Mouse (Mus musculus): Measurements from ENCODE around the gene Foxk2. TPM values are rescaled to one million over a fixed set of nuclear protein-coding genes. Genes with fewer than 3 reads are reported as not detected.

Foxk2 gene
- polyA plus RNA-seq (2015; fragmentation: Nextera tagmentation; extraction: Ambion mirVana) = 6.2 and 6.5 TPM in 2 replicates

DNA sequence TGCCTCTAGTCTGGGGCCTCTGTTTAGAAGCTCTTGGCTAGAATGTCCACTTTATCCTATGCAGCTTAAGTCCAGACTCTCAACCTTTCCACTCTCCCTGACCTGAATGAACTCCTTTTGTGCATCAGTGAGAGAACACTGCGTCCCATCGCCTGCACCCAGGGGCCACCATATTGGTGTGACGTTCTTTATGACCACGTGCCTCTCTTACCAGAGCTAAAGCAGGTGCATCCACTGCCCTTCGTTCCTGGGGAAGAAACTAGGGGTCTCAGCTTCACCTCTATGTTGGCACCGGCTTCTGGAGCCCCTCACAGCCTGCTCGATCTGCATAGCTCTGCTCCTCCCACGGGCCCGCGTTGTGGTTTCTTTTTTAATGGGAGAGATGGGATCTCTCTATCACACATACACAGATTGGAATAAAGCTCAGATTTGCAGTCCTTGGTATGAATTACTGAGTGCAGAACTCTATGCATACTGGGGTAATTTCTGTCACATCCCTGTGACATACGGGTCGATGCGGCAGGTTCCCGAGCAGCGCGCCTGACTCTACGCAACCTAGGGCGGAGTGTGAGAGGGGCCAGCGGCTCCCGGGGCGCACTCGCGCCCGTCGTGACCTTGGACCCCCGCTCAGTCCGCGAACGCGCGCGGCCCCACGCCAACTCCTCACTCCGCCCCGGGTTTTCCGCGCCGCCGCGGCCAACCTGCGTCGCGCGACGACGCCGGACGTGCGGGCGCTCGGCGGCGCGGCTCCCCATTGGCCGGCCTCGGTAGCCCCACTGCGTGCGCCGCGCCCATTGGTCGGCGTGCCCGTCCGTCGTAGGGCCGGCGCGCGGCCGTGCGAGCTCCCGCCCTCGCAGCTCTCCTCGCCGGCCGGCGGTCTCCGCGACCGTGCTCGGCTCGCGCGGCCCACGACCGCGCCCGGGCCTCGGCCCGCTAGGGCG is at the start of gene Foxk2:
Foxk2 (plus strand) TSS at position 831 of the 941 bp plus-strand sequence.
- Histone ChIP-seq H3K27ac (ENCODE audit: low read length) (peak within 1 kb of the TSS; percentile 86), H3K9me3 (ENCODE audit: control insufficient read depth, low read length) (no peaks in the 10 kb centered on the region), H3K36me3 (ENCODE audit: control insufficient read depth, insufficient read depth, low read length) (peaks cover 12% of the 10 kb centered on the region), H3K4me3 (ENCODE audit: low read length) (peak within 1 kb of the TSS; percentile 94), H3K27me3 (ENCODE audit: control insufficient read depth, insufficient read depth, low read depth, low read length) (no peaks in the 10 kb centered on the region), H3K4me2 (ENCODE audit: low read depth, low read length) (peak within 1 kb of the TSS; percentile 93), H3K9ac (ENCODE audit: low read length) (peak within 1 kb of the TSS; percentile 96), H3K4me1 (replicated peaks; ENCODE audit: control insufficient read depth, insufficient read depth, low read length) (peaks cover 10% of the 10 kb centered on the region)
- WGBS = under 1% methylated on average over 61 of the region's 91 CpGs
- ATAC-seq (ENCODE audit: low read depth) = peak; percentile 99

DNA sequence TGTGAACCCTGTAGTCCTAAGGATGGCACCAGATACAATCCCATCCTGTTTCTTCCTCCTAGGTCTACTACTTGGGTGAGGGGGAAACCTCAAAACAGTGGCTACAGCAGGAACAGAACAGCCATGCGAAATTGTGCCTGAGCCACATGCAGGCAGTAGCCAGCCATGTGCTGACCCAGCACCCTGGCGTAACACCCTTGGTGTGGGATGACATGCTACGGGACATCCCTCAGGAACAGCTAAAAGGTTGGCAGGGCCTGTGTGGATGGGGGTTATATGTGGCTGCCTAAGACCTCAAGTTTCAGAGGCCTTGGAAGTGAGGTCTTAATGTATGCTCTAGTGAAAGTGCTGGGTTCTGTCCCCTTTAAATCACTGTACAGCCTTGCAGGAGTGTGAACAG is 43.0 kb upstream of the Foxk2 start:
- no peak overlapping the region for H3K9ac ChIP-seq (ENCODE audit: low read length)
- ATAC-seq (ENCODE audit: low read depth) = no peak
- H3K36me3 ChIP-seq (ENCODE audit: control insufficient read depth, insufficient read depth, low read length) = peaks cover 13% of the 10 kb centered on the region
- H3K4me1 ChIP-seq (replicated peaks; ENCODE audit: control insufficient read depth, insufficient read depth, low read length) = no peaks in the 10 kb centered on the region
- H3K4me3 ChIP-seq (ENCODE audit: low read length) = no peak overlapping the region
- no peak overlapping the region for H3K27ac ChIP-seq (ENCODE audit: low read length)
- WGBS = 94% methylated on average over 3 of the region's 3 CpGs
- H3K4me2 ChIP-seq (ENCODE audit: low read depth, low read length) = no peak overlapping the region
- H3K27me3 ChIP-seq (ENCODE audit: control insufficient read depth, insufficient read depth, low read depth, low read length) = no peaks in the 10 kb centered on the region
- H3K9me3 ChIP-seq (ENCODE audit: control insufficient read depth, low read length) = no peaks in the 10 kb centered on the region

GRCm38 (mm10) chr11:121219776-121220175 is 40.0 kb upstream of the Foxk2 start:
- Histone ChIP-seq H3K27ac (ENCODE audit: low read length) (no peak overlapping the region), H3K9me3 (ENCODE audit: control insufficient read depth, low read length) (no peaks in the 10 kb centered on the region), H3K27me3 (ENCODE audit: control insufficient read depth, insufficient read depth, low read depth, low read length) (no peaks in the 10 kb centered on the region), H3K4me1 (replicated peaks; ENCODE audit: control insufficient read depth, insufficient read depth, low read length) (no peaks in the 10 kb centered on the region), H3K36me3 (ENCODE audit: control insufficient read depth, insufficient read depth, low read length) (peaks cover 22% of the 10 kb centered on the region), H3K9ac (ENCODE audit: low read length) (no peak overlapping the region), H3K4me2 (ENCODE audit: low read depth, low read length) (no peak overlapping the region), H3K4me3 (ENCODE audit: low read length) (no peak overlapping the region)
- no peak for ATAC-seq (ENCODE audit: low read depth)
- 87% methylated on average over 11 of the region's 11 CpGs for WGBS

DNA sequence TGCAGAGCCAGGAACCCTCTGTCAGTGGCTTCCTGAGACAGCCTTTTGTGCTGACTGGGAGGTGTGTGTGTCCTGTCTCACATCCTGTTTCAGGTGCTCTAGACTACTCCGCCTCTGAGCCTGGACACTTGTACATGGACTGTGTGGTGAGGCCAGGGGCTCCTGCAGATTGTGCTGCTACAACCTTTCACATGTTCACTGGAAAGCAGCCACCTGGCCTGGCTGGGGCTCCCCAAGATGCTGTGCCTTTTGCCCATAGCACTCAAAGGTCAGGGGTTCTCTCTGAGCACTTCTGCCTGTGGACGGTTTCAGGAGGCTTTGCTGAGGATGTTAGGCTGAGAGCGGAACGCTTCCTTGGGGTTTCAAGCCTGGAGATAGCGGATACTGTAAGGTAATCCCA is 39.0 kb upstream of the Foxk2 start:
- no peak for ATAC-seq (ENCODE audit: low read depth)
- WGBS = 85% methylated on average over 5 of the region's 5 CpGs
- Histone ChIP-seq H3K4me2 (ENCODE audit: low read depth, low read length) (no peak overlapping the region), H3K4me3 (ENCODE audit: low read length) (no peak overlapping the region), H3K27ac (ENCODE audit: low read length) (no peak overlapping the region), H3K36me3 (ENCODE audit: control insufficient read depth, insufficient read depth, low read length) (peaks cover 31% of the 10 kb centered on the region), H3K9me3 (ENCODE audit: control insufficient read depth, low read length) (no peaks in the 10 kb centered on the region), H3K27me3 (ENCODE audit: control insufficient read depth, insufficient read depth, low read depth, low read length) (no peaks in the 10 kb centered on the region), H3K9ac (ENCODE audit: low read length) (no peak overlapping the region), H3K4me1 (replicated peaks; ENCODE audit: control insufficient read depth, insufficient read depth, low read length) (no peaks in the 10 kb centered on the region)

- H3K36me3 ChIP-seq (ENCODE audit: control insufficient read depth, insufficient read depth, low read length) = peaks cover 31% of the 10 kb centered on the region
- ATAC-seq (ENCODE audit: low read depth) = no peak
- H3K4me3 ChIP-seq (ENCODE audit: low read length) = no peak overlapping the region
- WGBS = 82% methylated on average over 6 of the region's 6 CpGs
- no peaks in the 10 kb centered on the region for H3K27me3 ChIP-seq (ENCODE audit: control insufficient read depth, insufficient read depth, low read depth, low read length)
- H3K9ac ChIP-seq (ENCODE audit: low read length) = no peak overlapping the region
- no peaks in the 10 kb centered on the region for H3K9me3 ChIP-seq (ENCODE audit: control insufficient read depth, low read length)
- H3K4me1 ChIP-seq (replicated peaks; ENCODE audit: control insufficient read depth, insufficient read depth, low read length) = 0 out of 2 replicates have a peak, but pooled peaks cover 2% of the 10 kb centered on the region
- no peak overlapping the region for H3K4me2 ChIP-seq (ENCODE audit: low read depth, low read length)
- no peak overlapping the region for H3K27ac ChIP-seq (ENCODE audit: low read length)
Measured at GRCm38 (mm10) chr11:121221321-121222010, 38.3 kb upstream of the Foxk2 start.

DNA sequence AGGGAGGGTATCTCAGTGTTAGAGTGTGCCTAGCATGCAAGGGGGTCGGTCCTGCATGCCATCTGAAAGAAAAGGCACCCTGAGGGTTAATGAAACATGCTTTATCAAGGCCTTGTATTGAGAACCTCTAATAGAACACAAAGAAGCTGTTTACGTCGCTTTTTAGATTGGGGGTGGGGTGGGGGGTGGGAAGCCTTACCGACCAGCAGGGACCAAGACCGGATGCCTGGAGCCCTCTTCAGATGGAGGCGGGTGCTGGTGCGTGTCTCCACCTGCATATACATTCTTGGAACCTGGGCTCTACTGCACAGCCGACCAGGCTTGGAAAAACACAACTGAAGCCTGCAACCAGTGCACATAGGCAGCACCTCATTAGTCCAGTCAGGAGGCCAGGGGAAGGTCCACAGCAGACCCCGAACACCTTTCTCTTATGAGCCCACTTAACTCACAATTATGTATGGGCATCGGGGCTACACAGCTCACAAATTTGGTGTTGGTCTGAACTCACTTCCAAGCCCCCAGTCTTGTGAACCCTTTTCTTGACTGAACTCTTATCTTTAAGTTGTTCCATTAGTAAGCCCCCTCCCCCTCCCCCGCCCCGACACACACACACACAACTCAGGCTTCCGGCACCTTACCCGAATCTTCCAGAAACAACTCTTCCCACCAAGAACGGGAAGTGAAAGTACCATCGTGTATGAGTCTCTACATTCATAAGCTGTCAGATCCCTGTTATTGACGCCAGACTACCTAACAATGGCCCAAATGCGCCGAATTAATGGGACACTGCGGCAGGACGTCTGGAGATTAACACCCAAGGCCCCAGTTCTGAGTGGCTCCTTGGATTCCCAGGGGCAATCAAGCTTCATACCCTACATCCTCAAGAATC is 31.4 kb upstream of the Foxk2 start:
- H3K4me1 ChIP-seq (replicated peaks; ENCODE audit: control insufficient read depth, insufficient read depth, low read length) = peaks cover 14% of the 10 kb centered on the region
- peak overlapping the region; percentile 78 for H3K4me3 ChIP-seq (ENCODE audit: low read length)
- no peaks in the 10 kb centered on the region for H3K27me3 ChIP-seq (ENCODE audit: control insufficient read depth, insufficient read depth, low read depth, low read length)
- 12% methylated on average over 21 of the region's 21 CpGs for WGBS
- H3K4me2 ChIP-seq (ENCODE audit: low read depth, low read length) = peak overlapping the region; percentile 85
- ATAC-seq (ENCODE audit: low read depth) = peak; percentile 1; the same call in 1 of the 2 replicates
- H3K27ac ChIP-seq (ENCODE audit: low read length) = peak overlapping the region; percentile 85
- no peaks in the 10 kb centered on the region for H3K9me3 ChIP-seq (ENCODE audit: control insufficient read depth, low read length)
- H3K36me3 ChIP-seq (ENCODE audit: control insufficient read depth, insufficient read depth, low read length) = peaks cover 19% of the 10 kb centered on the region
- H3K9ac ChIP-seq (ENCODE audit: low read length) = peak overlapping the region; percentile 74

DNA sequence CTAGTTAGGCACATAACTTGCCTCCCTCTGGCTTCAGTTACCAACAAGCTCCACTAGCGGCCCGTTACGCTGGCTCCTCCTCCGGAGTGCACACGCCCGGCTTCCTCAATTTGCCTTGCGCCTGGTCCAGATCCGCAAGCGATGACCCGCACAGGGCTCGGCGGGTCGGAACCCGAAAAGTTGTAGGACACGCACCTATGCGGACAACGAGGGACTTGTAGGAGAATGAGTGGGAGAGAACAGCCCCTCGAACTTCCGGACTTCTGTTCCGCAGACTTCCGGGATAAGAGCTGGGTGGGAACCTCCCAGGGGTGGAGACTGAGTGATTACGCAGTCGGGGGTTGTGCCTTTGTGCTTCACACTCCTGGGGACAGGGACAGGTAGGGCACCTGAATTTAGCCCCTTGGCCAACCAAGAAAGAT is 30.8 kb upstream of the Foxk2 start, which contains the start of gene Cybc1:
Cybc1 (minus strand) TSS at position 305 of the 422 bp plus-strand sequence.
- peaks cover 15% of the 10 kb centered on the region for H3K36me3 ChIP-seq (ENCODE audit: control insufficient read depth, insufficient read depth, low read length)
- H3K4me3 ChIP-seq (ENCODE audit: low read length) = peak within 1 kb of the TSS; percentile 78
- ATAC-seq (ENCODE audit: low read depth) = peak; percentile 94
- H3K4me1 ChIP-seq (replicated peaks; ENCODE audit: control insufficient read depth, insufficient read depth, low read length) = peaks cover 14% of the 10 kb centered on the region
- 0% methylated on average over 23 of the region's 23 CpGs for WGBS
- peak within 1 kb of the TSS; percentile 85 for H3K27ac ChIP-seq (ENCODE audit: low read length)
- no peaks in the 10 kb centered on the region for H3K27me3 ChIP-seq (ENCODE audit: control insufficient read depth, insufficient read depth, low read depth, low read length)
- peak within 1 kb of the TSS; percentile 74 for H3K9ac ChIP-seq (ENCODE audit: low read length)
- H3K9me3 ChIP-seq (ENCODE audit: control insufficient read depth, low read length) = no peaks in the 10 kb centered on the region
- peak within 1 kb of the TSS; percentile 85 for H3K4me2 ChIP-seq (ENCODE audit: low read depth, low read length)

DNA sequence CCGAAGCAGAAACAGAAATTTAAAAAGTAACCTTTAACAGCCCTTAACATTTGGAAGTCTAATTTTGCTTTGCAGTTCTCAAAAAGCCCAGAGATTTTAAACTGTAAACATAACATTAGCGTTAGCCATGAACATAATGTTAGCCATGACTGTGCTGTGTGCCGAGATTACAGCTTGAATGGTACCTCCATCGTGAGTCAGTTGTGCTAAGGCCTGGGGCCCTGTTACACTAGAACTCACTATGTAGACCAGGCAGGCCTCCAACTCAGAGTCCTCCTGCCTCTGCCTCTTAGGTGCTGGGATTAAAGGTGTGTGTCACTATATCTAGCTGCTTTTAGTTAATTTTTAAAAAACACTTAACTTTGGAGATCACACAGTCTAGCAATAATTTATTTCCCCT is 28.6 kb upstream of the Foxk2 start:
- no peak for ATAC-seq (ENCODE audit: low read depth)
- 71% methylated on average over 4 of the region's 4 CpGs for WGBS
- no peak overlapping the region for H3K27ac ChIP-seq (ENCODE audit: low read length)
- H3K27me3 ChIP-seq (ENCODE audit: control insufficient read depth, insufficient read depth, low read depth, low read length) = no peaks in the 10 kb centered on the region
- H3K9me3 ChIP-seq (ENCODE audit: control insufficient read depth, low read length) = no peaks in the 10 kb centered on the region
- no peak overlapping the region for H3K4me2 ChIP-seq (ENCODE audit: low read depth, low read length)
- H3K36me3 ChIP-seq (ENCODE audit: control insufficient read depth, insufficient read depth, low read length) = no peaks in the 10 kb centered on the region
- H3K4me3 ChIP-seq (ENCODE audit: low read length) = no peak overlapping the region
- no peak overlapping the region for H3K9ac ChIP-seq (ENCODE audit: low read length)
- H3K4me1 ChIP-seq (replicated peaks; ENCODE audit: control insufficient read depth, insufficient read depth, low read length) = peaks cover 18% of the 10 kb centered on the region

Measured in lung, embryonic 16.5 days (tissue).